Mouse (Mus musculus) adrenal gland, postnatal 4 days (tissue): ENCODE measurements at regions not wholly inside any gene's neighbourhood (a gene's known extent, or its start where the extent isn't known, plus 50 kb on each side); places are given as distances from the start of the nearest gene placed in this dataset.

Experiments used
- DNase-seq, 2 experiments: peaks; one replicate each; pipeline ENCODE4 v3.0.0; 2021 to 2022; ENCODE audit warnings: low spot score in 2 of 2, mixed read lengths in 2 of 2

GRCm38 (mm10) chr16:29833298-29833697 is 230.9 kb upstream of the Hes1 start:
- DNase-seq, result no peak

GRCm38 (mm10) chr16:29833875-29834274 is 230.3 kb upstream of the Hes1 start:
- no peak for DNase-seq

DNA sequence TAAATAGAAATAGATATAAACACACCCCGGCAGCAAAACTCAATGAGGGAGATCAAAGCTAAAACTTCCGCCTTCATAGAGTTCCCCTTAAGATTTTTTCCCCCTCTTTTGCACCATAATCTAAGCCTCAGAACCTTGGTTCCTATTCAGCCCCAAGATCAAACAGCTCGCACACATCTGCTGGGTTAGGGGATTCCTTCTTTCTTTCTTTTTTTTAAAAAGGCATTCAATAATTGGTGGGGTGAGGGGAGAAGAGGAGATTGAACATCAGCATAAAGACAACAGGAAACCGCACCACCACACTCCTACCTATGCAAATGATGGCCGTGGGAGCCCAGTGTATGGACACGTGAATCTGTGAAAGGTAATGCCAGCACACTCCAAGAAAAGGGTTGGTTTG is 229.5 kb upstream of the Hes1 start:
- no peak for DNase-seq

- DNase-seq, result no peak
Measured at GRCm38 (mm10) chr16:29837025-29837629, 227.1 kb upstream of the Hes1 start.

DNA sequence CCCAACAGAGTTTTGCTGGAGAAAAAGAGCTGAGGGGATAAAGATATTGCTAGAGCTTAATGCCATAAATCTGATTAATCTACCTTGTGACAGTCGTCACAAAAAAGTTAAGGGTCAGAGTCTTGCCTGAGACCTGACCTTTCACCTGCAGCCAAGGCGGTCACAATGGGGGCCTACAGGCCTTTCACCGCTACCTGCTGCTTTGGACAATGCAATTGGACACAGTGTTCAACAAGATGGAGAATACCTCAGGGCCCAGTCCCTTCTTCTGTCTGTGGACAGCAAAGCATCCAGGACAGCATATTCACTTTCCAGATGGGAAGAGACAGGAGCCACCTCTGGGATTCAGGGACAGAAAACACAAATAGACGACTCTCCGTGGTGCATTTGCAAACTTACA is 226.3 kb upstream of the Hes1 start:
- no peak for DNase-seq

GRCm38 (mm10) chr16:29838981-29839661 is 225.1 kb upstream of the Hes1 start:
- no peak for DNase-seq

GRCm38 (mm10) chr16:29839662-29840001 is 224.6 kb upstream of the Hes1 start:
- no peak for DNase-seq

GRCm38 (mm10) chr16:29840412-29840811 is 223.8 kb upstream of the Hes1 start:
- DNase-seq, result no peak

DNA sequence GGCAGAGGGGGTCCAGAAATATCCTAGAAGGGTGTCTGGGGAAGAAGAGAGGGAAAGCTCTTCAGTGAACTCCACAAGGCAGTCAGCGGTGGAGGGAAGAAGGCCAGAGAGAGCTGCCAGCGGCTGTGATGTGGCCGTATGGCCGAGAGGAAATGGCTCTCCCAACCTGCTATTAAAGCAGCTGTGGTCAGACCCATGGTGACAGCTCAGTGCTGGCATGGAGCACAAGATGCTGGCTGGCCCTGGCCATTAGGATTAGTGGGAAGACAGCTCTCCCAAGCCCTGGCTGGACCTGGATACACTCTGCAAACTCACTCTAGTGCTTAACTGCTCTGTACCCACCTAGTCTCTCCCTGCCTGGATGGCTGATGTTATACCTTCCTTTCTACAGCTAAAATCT is 223.1 kb upstream of the Hes1 start:
- no peak for DNase-seq

GRCm38 (mm10) chr16:29842071-29842470 is 222.1 kb upstream of the Hes1 start:
- no peak for DNase-seq

DNA sequence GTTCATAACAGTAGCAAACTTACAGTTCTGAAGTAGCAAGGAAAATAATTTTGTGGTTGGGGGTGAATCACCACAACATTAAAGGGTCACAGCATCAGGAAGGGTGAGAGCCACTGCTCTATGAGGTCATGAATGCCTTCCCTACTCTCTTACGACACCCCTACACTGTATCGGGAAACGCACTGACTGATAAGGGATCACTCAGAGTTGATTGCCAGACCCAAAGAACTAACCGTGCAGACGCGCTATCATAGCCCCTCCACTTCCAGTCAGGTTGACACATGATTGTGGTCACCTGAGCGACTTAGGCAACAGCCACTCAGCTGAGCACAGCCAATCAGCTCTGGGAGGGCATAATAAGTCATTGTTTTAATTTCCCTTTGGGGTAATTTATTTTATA is 220.7 kb upstream of the Hes1 start:
- no peak for DNase-seq

GRCm38 (mm10) chr16:29844706-29845596 is 219.2 kb upstream of the Hes1 start:
- DNase-seq, result no peak

DNA sequence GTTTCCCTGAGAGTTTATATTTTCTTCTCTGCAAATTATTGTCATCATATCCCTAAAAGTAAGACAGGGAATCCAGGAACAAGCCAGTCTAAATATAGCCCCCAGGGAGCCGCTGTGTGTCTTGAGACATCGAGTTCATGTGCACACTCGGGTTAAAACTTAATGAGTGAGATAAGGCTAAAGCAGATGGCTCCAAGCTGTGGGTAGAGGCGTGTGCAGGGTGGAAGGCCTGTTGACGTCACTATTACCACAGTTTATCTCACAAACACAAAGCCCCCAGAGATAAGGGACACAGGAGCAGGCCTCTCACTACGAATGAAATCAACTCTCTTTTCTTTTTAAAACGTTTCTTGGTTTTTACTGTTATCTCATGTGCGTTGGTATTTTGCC is 218.6 kb upstream of the Hes1 start:
- DNase-seq, result no peak

GRCm38 (mm10) chr16:29847059-29847458 is 217.1 kb upstream of the Hes1 start:
- no peak for DNase-seq

GRCm38 (mm10) chr16:29847734-29848133 is 216.4 kb upstream of the Hes1 start:
- DNase-seq, result no peak

- DNase-seq, result no peak
Measured at GRCm38 (mm10) chr16:29848527-29848926, 215.7 kb upstream of the Hes1 start.

GRCm38 (mm10) chr16:29849511-29849910 is 214.7 kb upstream of the Hes1 start:
- DNase-seq, result no peak

GRCm38 (mm10) chr16:29850616-29851015 is 213.6 kb upstream of the Hes1 start:
- DNase-seq, result no peak

DNA sequence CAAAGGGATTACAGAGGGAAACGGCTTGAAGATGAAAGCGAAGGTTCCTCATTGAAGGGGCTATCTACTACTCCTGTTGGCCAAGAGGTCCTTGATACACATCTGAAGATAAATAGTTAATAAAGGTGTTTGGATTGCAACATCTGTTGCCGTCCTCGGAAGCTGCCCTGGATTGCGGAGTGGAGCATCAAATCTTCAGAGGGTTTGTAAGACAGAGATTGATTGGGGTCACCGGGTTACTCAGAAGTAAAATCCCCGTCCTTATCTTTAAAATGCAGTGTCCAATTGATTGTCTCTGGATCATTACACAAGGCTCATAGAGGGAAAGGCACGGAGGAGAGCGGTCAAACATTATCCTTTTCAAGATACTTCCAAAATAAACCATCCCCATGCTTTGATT is 212.4 kb upstream of the Hes1 start:
- no peak for DNase-seq

- no peak for DNase-seq
Measured at GRCm38 (mm10) chr16:29854805-29855565, 209.2 kb upstream of the Hes1 start.

DNA sequence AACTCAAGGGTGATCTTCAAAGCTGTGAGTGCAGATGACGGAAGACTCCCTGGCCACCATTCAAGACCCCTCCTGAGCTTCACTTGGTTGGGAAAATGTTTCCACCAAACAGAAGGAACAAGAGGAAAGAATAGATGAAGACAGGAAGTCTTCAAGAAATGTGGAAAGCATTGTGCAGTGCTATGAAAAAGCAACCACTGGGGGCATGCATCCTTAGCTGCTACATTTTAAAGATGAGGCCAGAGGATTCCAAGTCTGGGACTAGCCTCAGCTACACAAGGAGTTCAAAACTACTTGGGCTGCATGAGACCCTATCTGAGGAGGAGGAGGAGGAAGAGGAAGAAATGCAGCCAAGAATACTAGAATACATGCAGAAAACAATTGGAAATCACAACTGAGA is 207.6 kb upstream of the Hes1 start:
- DNase-seq, result no peak

DNA sequence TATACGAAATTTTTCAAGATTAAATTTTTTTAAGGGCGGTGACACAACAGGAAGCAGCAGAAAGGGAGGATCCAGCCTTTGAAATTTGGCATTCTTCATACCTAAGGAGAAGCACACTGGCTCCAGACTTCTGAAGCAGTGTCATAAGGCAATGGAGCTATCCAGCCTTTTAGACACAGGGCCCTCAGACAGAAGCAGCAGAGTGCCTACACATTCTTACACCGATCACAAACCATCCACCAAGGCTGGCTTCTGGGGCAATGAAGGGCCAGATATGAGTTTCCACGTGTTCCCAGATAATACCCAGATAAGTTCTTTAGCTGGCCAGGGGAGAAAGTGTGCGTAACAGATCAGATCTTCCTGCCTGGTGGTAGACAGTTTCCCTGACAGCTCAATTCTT is 205.5 kb upstream of the Hes1 start:
- DNase-seq, result no peak
